Mouse (Mus musculus): Measurements from ENCODE around the gene Lcn2. TPM values are rescaled to one million over a fixed set of nuclear protein-coding genes. Genes with fewer than 3 reads are reported as not detected.
A peak's percentile ranks its signal among the peaks of the same experiment; 100 is the strongest.

Lcn2 gene
- total RNA-seq (2018; cell fraction: chromatin; rRNA removed), result 10 to 100 TPM in 4 of 26 experiments, 1 to 10 TPM in 13, not detected in 9; 1.6 to 11.4 (median 6.5) TPM
- total RNA-seq (2018; cell fraction: cytosol; rRNA removed), result 10 to 100 TPM in 15 of 26 experiments, 1 to 10 TPM in 11; 4.2 to 76.7 (median 18.4) TPM
- total RNA-seq (2018; cell fraction: nucleus; rRNA removed), result 10 to 100 TPM in 15 of 26 experiments, 1 to 10 TPM in 10, not detected in 1; 1.3 to 64.8 (median 12.7) TPM
- polyA plus RNA-seq (2018), result 2.6 to 16.1 TPM (median 12.6 TPM) in 3 replicates

- no peaks in the 10 kb centered on the region for H3K36me3 ChIP-seq (ENCODE audit: inconsistent target)
- H3K27ac ChIP-seq, result no peak within 1 kb of the TSS
- no peak within 1 kb of the TSS for H3K4me3 ChIP-seq (ENCODE audit: inconsistent target)
- 51% methylated on average over 5 of the region's 5 CpGs for WGBS (ENCODE audit: missing documents)
- no peaks in the 10 kb centered on the region for H3K79me2 ChIP-seq (ENCODE audit: inconsistent target)
These were observed at the start of gene Lcn2 for GRCm38 (mm10) chr2:32387706-32388490. Gene Lcn2 (minus strand): TSS chr2:32388252.

- H3K79me2 ChIP-seq (ENCODE audit: inconsistent target), result peaks cover 100% of the 10 kb centered on the region
- WGBS (ENCODE audit: missing documents), result 70% methylated on average over 2 of the region's 2 CpGs
- H3K36me3 ChIP-seq (ENCODE audit: inconsistent target), result no peaks in the 10 kb centered on the region
- H3K27ac ChIP-seq, result no peak overlapping the region
- no peak overlapping the region for H3K4me3 ChIP-seq (ENCODE audit: inconsistent target)
These were observed 49.6 kb upstream of the Lcn2 start for GRCm38 (mm10) chr2:32437612-32438166.

GRCm38 (mm10) chr2:32436686-32437372, 48.8 kb upstream of the Lcn2 start:
- Histone ChIP-seq H3K79me2 (ENCODE audit: inconsistent target) (peaks cover 100% of the 10 kb centered on the region), H3K36me3 (ENCODE audit: inconsistent target) (no peaks in the 10 kb centered on the region), H3K27ac (no peak overlapping the region), H3K4me3 (ENCODE audit: inconsistent target) (no peak overlapping the region)
- WGBS (ENCODE audit: missing documents), result 70% methylated on average over 3 of the region's 3 CpGs

DNA sequence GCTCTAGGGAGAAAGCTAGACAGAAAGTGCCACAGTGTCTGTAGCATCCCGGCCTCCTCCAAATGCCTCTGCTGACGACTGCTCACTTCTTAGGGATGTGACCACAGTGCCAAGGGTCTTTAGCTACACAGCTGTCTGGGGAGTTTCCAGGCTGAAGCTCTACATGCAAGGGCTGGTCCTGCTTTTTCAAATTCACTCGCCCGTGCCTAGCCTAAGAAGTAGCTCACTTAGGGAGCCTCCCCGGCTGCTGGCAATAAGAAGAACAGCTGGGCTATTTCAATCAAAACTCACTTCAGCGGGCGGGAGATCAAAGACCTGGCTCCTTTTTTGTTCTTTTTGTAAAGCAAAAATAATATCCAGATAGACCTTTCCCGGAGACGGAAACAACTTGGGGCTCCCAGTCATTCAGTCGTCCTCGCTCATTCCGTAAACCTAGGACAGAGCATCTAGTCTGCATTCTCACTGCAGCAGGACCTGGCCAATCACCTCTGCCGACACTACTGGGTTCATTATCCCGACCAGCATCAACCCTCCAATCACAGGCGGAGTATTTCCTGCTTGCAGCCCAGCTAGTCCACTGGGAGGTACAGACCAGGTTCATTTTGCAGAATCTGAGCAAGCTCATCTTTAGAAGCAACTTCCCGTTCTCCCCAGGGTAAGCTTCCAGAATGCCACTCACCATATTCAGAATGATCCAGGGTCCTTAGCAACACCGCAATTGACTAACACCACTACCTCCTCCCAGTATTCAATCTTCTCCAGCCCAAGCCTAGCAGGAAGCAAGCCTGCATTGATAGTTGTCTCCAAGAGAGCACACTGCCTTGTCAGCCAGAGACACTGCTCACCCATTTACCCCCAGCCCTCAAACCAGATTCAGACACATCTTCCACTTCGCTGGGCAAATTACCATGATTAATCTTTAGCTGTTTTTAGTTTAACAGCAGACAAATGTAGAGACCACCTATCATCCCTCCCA, 42.9 kb upstream of the Lcn2 start:
- Histone ChIP-seq H3K4me3 (ENCODE audit: inconsistent target) (no peak overlapping the region), H3K27ac (no peak overlapping the region), H3K36me3 (ENCODE audit: inconsistent target) (no peaks in the 10 kb centered on the region), H3K79me2 (ENCODE audit: inconsistent target) (peaks cover 100% of the 10 kb centered on the region)
- 95% methylated on average over 16 of the region's 18 CpGs for WGBS (ENCODE audit: missing documents)

GRCm38 (mm10) chr2:32429215-32429891, 41.3 kb upstream of the Lcn2 start:
- Histone ChIP-seq H3K27ac (0 out of 2 replicates have a peak overlapping the region, but pooled peaks have one; percentile 7), H3K79me2 (ENCODE audit: inconsistent target) (peaks cover 100% of the 10 kb centered on the region), H3K4me3 (ENCODE audit: inconsistent target) (no peak overlapping the region), H3K36me3 (ENCODE audit: inconsistent target) (no peaks in the 10 kb centered on the region)
- WGBS (ENCODE audit: missing documents), result 72% methylated on average over 4 of the region's 4 CpGs

GRCm38 (mm10) chr2:32428262-32428722, 40.2 kb upstream of the Lcn2 start:
- Histone ChIP-seq H3K4me3 (ENCODE audit: inconsistent target) (no peak overlapping the region), H3K27ac (peak overlapping the region; percentile 7; the same call in 1 of the 2 replicates), H3K36me3 (ENCODE audit: inconsistent target) (no peaks in the 10 kb centered on the region), H3K79me2 (ENCODE audit: inconsistent target) (peaks cover 100% of the 10 kb centered on the region)
- WGBS (ENCODE audit: missing documents), result 29% methylated on average over 8 of the region's 8 CpGs

DNA sequence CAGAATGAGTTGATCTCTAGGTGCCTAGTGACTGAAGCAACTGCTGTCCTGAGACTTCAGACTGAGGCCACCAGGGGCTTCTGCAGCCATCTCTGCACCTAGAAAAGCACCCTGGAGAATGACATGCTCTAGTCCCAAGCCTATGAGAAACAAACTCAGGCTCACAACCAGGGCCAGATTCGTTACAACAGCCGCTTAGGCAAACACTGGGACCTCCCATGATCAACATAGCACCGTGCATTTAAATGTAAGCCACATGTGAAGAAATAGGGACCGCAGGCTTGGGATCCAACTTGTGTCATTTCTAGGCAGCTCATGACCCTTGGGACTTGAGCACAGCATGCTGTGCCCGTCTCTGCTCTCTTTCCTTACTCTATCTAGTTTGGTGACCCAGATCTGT, 39.7 kb upstream of the Lcn2 start:
- Histone ChIP-seq H3K4me3 (ENCODE audit: inconsistent target) (no peak overlapping the region), H3K27ac (no peak overlapping the region), H3K79me2 (ENCODE audit: inconsistent target) (peaks cover 100% of the 10 kb centered on the region), H3K36me3 (ENCODE audit: inconsistent target) (no peaks in the 10 kb centered on the region)
- WGBS (ENCODE audit: missing documents), result 84% methylated on average over 5 of the region's 5 CpGs

DNA sequence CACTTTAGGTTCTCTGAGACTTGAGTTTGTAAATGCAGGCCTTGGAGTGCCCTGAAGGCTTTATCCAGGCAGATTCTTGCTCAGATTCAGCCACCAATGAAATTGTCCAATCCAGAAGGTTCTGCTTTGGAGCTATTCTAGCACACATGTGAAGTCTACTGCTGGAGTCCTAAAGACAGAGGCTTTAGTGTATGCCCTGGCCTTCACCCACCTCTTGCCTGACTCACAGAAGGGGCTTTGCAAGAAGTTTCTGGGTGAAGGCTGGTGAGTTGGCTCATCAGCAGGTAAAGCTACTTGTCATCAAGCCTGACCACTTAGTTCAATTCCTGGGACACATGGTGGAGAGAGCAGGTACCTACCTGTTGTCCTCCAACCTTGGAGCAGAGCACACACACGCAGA, 38.1 kb upstream of the Lcn2 start:
- 100% methylated on average over 1 of the region's 1 CpGs for WGBS (ENCODE audit: missing documents)
- Histone ChIP-seq H3K27ac (no peak overlapping the region), H3K4me3 (ENCODE audit: inconsistent target) (no peak overlapping the region), H3K79me2 (ENCODE audit: inconsistent target) (peaks cover 100% of the 10 kb centered on the region), H3K36me3 (ENCODE audit: inconsistent target) (peaks cover 3% of the 10 kb centered on the region; the same call in 1 of the 2 replicates)

- no peak overlapping the region for H3K4me3 ChIP-seq (ENCODE audit: inconsistent target)
- H3K36me3 ChIP-seq (ENCODE audit: inconsistent target), result peaks cover 9% of the 10 kb centered on the region; the same call in 1 of the 2 replicates
- WGBS (ENCODE audit: missing documents), result 94% methylated on average over 5 of the region's 5 CpGs
- H3K79me2 ChIP-seq (ENCODE audit: inconsistent target), result peaks cover 100% of the 10 kb centered on the region
- no peak overlapping the region for H3K27ac ChIP-seq
These were observed 37.5 kb upstream of the Lcn2 start for GRCm38 (mm10) chr2:32425568-32425967.

GRCm38 (mm10) chr2:32424796-32425195, 36.7 kb upstream of the Lcn2 start:
- WGBS (ENCODE audit: missing documents), result 85% methylated on average over 3 of the region's 3 CpGs
- peaks cover 97% of the 10 kb centered on the region for H3K79me2 ChIP-seq (ENCODE audit: inconsistent target)
- no peak overlapping the region for H3K4me3 ChIP-seq (ENCODE audit: inconsistent target)
- peak overlapping the region; percentile 12; the same call in 1 of the 2 replicates for H3K27ac ChIP-seq
- peaks cover 17% of the 10 kb centered on the region for H3K36me3 ChIP-seq (ENCODE audit: inconsistent target)

GRCm38 (mm10) chr2:32423481-32424331, 35.7 kb upstream of the Lcn2 start:
- peak overlapping the region; percentile 29; the same call in 1 of the 2 replicates for H3K27ac ChIP-seq
- H3K4me3 ChIP-seq (ENCODE audit: inconsistent target), result peak overlapping the region; percentile 18
- peaks cover 86% of the 10 kb centered on the region for H3K79me2 ChIP-seq (ENCODE audit: inconsistent target)
- WGBS (ENCODE audit: missing documents), result 8% methylated on average over 14 of the region's 14 CpGs
- peaks cover 28% of the 10 kb centered on the region for H3K36me3 ChIP-seq (ENCODE audit: inconsistent target)

DNA sequence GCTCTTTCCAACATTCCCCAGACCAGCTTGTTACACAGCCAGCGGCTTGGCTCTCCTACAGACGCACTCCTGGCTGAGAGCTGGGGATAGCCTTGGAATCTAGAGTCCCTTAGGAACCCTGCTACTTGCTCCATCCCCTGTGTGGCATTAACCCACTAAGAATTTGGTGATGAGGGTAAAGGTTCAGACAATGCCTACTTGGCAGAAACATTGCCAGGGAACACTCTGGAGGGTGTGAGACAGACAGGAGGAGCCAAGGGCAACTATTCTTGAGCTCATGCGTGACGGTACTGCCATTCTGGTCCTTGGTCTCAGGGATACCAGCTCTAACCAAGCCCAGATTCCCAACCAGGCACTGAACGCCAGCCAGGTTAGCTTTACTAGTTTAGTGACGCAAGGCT, 33.8 kb upstream of the Lcn2 start:
- H3K36me3 ChIP-seq (ENCODE audit: inconsistent target), result peaks cover 46% of the 10 kb centered on the region
- no peak overlapping the region for H3K27ac ChIP-seq
- peaks cover 67% of the 10 kb centered on the region for H3K79me2 ChIP-seq (ENCODE audit: inconsistent target)
- WGBS (ENCODE audit: missing documents), result 94% methylated on average over 6 of the region's 6 CpGs
- no peak overlapping the region for H3K4me3 ChIP-seq (ENCODE audit: inconsistent target)

Measured in macrophage (primary cell).